Mouse (Mus musculus) myocyte (in vitro differentiated cells): ENCODE data around the gene Gm525. TPM values are rescaled to one million over a fixed set of nuclear protein-coding genes. Genes with fewer than 3 reads are reported as not detected.
"Not testable (repeated sequence)": the region's sequence is repeated elsewhere in the genome, so short reads cannot be mapped to it uniquely, and the experiment has no call there.

ENCODE experiments used
- H3K27me3 ChIP-seq: one replicate; pipeline ENCODE4 v1.6.1; 2011; ENCODE audit not compliant: control insufficient read depth, insufficient read depth, insufficient read length
- H3K36me3 ChIP-seq: one replicate; pipeline ENCODE4 v1.6.1; 2011; ENCODE audit not compliant: control insufficient read depth, insufficient read depth
- H3K4me2 ChIP-seq: one replicate; pipeline ENCODE4 v1.6.1; 2011; ENCODE audit warnings: low read depth, control low read depth
- H3K4me3 ChIP-seq: one replicate; pipeline ENCODE4 v1.5.1; 2011; ENCODE audit warnings: mild to moderate bottlenecking, control low read depth, moderate library complexity
- H3K79me2 ChIP-seq: one replicate; pipeline ENCODE4 v1.6.1; 2011; ENCODE audit not compliant: control insufficient read depth, insufficient read depth
- H3ac ChIP-seq: one replicate; pipeline ENCODE4 v1.6.1; 2011; ENCODE audit not compliant: control insufficient read depth, insufficient read length
- CEBPB ChIP-seq: IDR thresholded peaks from 2 replicates; pipeline ENCODE4 v1.6.1; 2011; ENCODE audit warnings: mild to moderate bottlenecking, moderate library complexity; ENCODE audit not compliant: poor library complexity, insufficient read depth, severe bottlenecking
- E2F4 ChIP-seq: IDR thresholded peaks from one replicate; pipeline ENCODE4 v1.6.1; 2011; ENCODE audit warnings: mild to moderate bottlenecking, control low read depth, moderate library complexity; ENCODE audit not compliant: insufficient read depth
- MAX ChIP-seq: IDR thresholded peaks from one replicate; pipeline ENCODE4 v1.6.1; 2011; ENCODE audit warnings: low read depth, mild to moderate bottlenecking, control low read depth
- MYOD1 ChIP-seq, 3 experiments: IDR thresholded peaks; one replicate each; pipeline ENCODE4 v1.6.1; 2011; ENCODE audit warnings: control low read depth in 2 of 3, low read depth in 2 of 3, mild to moderate bottlenecking in 2 of 3, moderate library complexity in 1 of 3; ENCODE audit not compliant: insufficient read length in 2 of 3, control insufficient read depth in 1 of 3
- MYOG ChIP-seq, 3 experiments: IDR thresholded peaks; one replicate each; pipeline ENCODE4 v1.6.1; 2011; ENCODE audit warnings: control low read depth in 2 of 3, low read depth in 2 of 3, mild to moderate bottlenecking in 2 of 3; ENCODE audit not compliant: insufficient read length in 2 of 3, control insufficient read depth in 1 of 3, insufficient read depth in 1 of 3
- POLR2A ChIP-seq: IDR thresholded peaks from one replicate; pipeline ENCODE4 v1.6.1; 2011; ENCODE audit warnings: low read depth, mild to moderate bottlenecking, control low read depth, moderate library complexity; ENCODE audit not compliant: insufficient read length
- POLR2AphosphoS2 ChIP-seq: IDR thresholded peaks from one replicate; pipeline ENCODE4 v1.6.1; 2011; ENCODE audit warnings: low read depth, control low read depth; ENCODE audit not compliant: insufficient read length
- REST ChIP-seq: IDR thresholded peaks from one replicate; pipeline ENCODE4 v1.6.1; 2011; ENCODE audit warnings: mild to moderate bottlenecking, control low read depth, moderate library complexity; ENCODE audit not compliant: insufficient read depth, insufficient read length
- SRF ChIP-seq: IDR thresholded peaks from one replicate; pipeline ENCODE4 v1.6.1; 2011; ENCODE audit warnings: low read depth; ENCODE audit not compliant: control insufficient read depth, insufficient read length
- TCF12 ChIP-seq: IDR thresholded peaks from one replicate; pipeline ENCODE4 v1.6.1; 2011; ENCODE audit warnings: mild to moderate bottlenecking, control low read depth; ENCODE audit not compliant: poor library complexity, insufficient read depth, severe bottlenecking
- TCF3 ChIP-seq: IDR thresholded peaks from one replicate; pipeline ENCODE4 v1.6.1; 2011; ENCODE audit warnings: low read depth, control low read depth; ENCODE audit not compliant: insufficient read length
- USF1 ChIP-seq: IDR thresholded peaks from one replicate; pipeline ENCODE4 v1.6.1; 2011; ENCODE audit warnings: low read depth, mild to moderate bottlenecking, control low read depth, moderate library complexity
- polyA plus RNA-seq: library from polyadenylated mRNA; unstranded; fragments of >200 nt; fragmentation: generic; extraction: Trizol; gene quantifications from one replicate; pipeline ENCODE4 v1.2.1, GENCODE M21; 2012; ENCODE audit warnings: missing spikeins

Gm525 gene
- polyA plus RNA-seq, 1 experiment = not detected

- no peak for TF ChIP-seq POLR2AphosphoS2
- no peak for TF ChIP-seq E2F4
- TF ChIP-seq MAX = no peak
- no peak for TF ChIP-seq POLR2A
- no peak for TF ChIP-seq REST
- no peak for TF ChIP-seq MYOD1 (IDR thresholded peaks at IDR 0.05; ENCODE audit: control insufficient read depth in 1 of 3, insufficient read length in 2 of 3, low read depth in 2 of 3)
- no peak for TF ChIP-seq MYOG (IDR thresholded peaks at IDR 0.05; ENCODE audit: control insufficient read depth in 1 of 3, insufficient read depth in 1 of 3, insufficient read length in 2 of 3, low read depth in 2 of 3)
- TF ChIP-seq TCF12 = no peak
- TF ChIP-seq SRF = no peak
- no peak for TF ChIP-seq TCF3
- no peak for TF ChIP-seq USF1
- no peak for TF ChIP-seq CEBPB
- Histone ChIP-seq H3ac (no peak overlapping the region), H3K27me3 (no peaks in the 10 kb centered on the region), H3K4me3 (no peak overlapping the region), H3K36me3 (no peaks in the 10 kb centered on the region), H3K4me2 (no peak overlapping the region), H3K79me2 (no peaks in the 10 kb centered on the region)
Measured at GRCm38 (mm10) chr11:89078996-89079680, 5.5 kb downstream of the Gm525 start.

- not testable (repeated sequence) for H3K27me3 ChIP-seq, H3K79me2 ChIP-seq, H3K4me3 ChIP-seq, H3ac ChIP-seq, H3K4me2 ChIP-seq, H3K36me3 ChIP-seq
Measured at GRCm38 (mm10) chr11:89081906-89082305, 8.3 kb downstream of the Gm525 start.

- H3K36me3 ChIP-seq, H3K4me2 ChIP-seq, H3K79me2 ChIP-seq, H3ac ChIP-seq, H3K27me3 ChIP-seq, H3K4me3 ChIP-seq: not testable (repeated sequence)
Measured at GRCm38 (mm10) chr11:89082691-89083090, 9.1 kb downstream of the Gm525 start.

- no peak for TF ChIP-seq MYOG (IDR thresholded peaks at IDR 0.05; ENCODE audit: control insufficient read depth in 1 of 3, insufficient read depth in 1 of 3, insufficient read length in 2 of 3, low read depth in 2 of 3)
- TF ChIP-seq TCF12 = no peak
- no peak for TF ChIP-seq MAX
- no peak for TF ChIP-seq E2F4
- no peak for TF ChIP-seq USF1
- no peak for TF ChIP-seq POLR2AphosphoS2
- TF ChIP-seq SRF = no peak
- no peak for TF ChIP-seq POLR2A
- TF ChIP-seq TCF3 = no peak
- TF ChIP-seq CEBPB = no peak
Measured at GRCm38 (mm10) chr11:89084601-89085000, 11.0 kb downstream of the Gm525 start.

DNA sequence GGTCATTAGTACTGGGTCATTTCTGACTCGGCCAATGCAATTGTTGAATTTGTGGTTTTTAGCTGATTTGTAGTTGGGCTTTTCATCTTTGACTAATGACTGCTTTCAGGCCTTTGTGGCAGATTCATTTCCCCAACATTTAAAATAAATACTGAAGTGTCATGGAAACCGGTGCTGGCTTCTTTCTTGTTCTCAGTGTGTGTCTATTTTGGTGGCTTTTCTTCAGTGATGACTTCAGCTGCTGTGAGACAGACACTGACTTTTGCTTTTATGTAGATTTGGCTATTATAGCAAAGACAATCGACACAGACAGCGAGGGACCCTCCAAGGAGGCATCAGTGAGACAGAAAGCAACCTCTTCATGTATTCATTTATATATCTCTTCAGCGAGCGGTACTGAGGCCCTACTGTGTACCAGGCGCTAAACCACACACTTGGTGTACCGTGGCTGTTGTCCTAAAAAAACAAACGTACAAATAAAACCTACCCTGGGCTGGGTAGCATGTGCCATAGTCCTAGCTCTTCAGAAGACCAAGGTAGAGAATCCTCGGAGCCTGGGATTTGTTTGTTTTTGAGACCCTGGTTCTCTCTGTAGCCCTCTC is 12.7 kb downstream of the Gm525 start:
- Histone ChIP-seq H3K79me2 (no peaks in the 10 kb centered on the region), H3K4me3 (no peak overlapping the region), H3K27me3 (no peaks in the 10 kb centered on the region), H3K4me2 (no peak overlapping the region), H3K36me3 (no peaks in the 10 kb centered on the region), H3ac (no peak overlapping the region)
- no peak for TF ChIP-seq MYOG (IDR thresholded peaks at IDR 0.05; ENCODE audit: control insufficient read depth in 1 of 3, insufficient read depth in 1 of 3, insufficient read length in 2 of 3, low read depth in 2 of 3)
- no peak for TF ChIP-seq USF1

More at GRCm38 (mm10) chr11:89084601-89085000, 11.0 kb downstream of the Gm525 start:
- H3K36me3 ChIP-seq = no peaks in the 10 kb centered on the region
- H3K79me2 ChIP-seq = no peaks in the 10 kb centered on the region
- no peak overlapping the region for H3K4me2 ChIP-seq
- H3K4me3 ChIP-seq = no peak overlapping the region
- no peaks in the 10 kb centered on the region for H3K27me3 ChIP-seq
- no peak overlapping the region for H3ac ChIP-seq

GRCm38 (mm10) chr11:89088754-89089153 is 15.1 kb downstream of the Gm525 start:
- Histone ChIP-seq H3K4me2 (no peak overlapping the region), H3ac (no peak overlapping the region)

DNA sequence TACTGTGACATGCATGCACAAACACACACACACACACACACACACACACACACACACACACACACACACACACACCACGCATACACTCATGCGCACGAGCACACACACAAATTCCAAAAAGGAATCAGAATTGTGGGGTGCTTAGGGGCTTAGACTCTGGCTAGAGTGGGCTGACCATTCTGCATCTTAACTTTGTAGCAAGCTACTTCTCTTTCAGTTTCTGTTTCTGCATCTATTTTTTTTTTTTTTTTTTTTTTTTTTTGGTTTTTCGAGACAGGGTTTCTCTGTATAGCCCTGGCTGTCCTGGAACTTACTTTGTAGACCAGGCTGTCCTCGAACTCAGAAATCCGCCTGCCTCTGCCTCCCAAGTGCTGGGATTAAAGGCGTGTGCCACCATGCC is 16.7 kb downstream of the Gm525 start:
- not testable (repeated sequence) for H3K27me3 ChIP-seq, H3K4me2 ChIP-seq, H3ac ChIP-seq, H3K36me3 ChIP-seq, H3K4me3 ChIP-seq, H3K79me2 ChIP-seq

More at GRCm38 (mm10) chr11:89088754-89089153, 15.1 kb downstream of the Gm525 start:
- no peak for TF ChIP-seq E2F4
- TF ChIP-seq MYOD1 (IDR thresholded peaks at IDR 0.05; ENCODE audit: control insufficient read depth in 1 of 3, insufficient read length in 2 of 3, low read depth in 2 of 3) = no peak
- no peak for TF ChIP-seq POLR2AphosphoS2
- no peaks in the 10 kb centered on the region for H3K27me3 ChIP-seq
- H3K36me3 ChIP-seq = no peaks in the 10 kb centered on the region
- no peaks in the 10 kb centered on the region for H3K79me2 ChIP-seq
- no peak overlapping the region for H3K4me3 ChIP-seq
